Mouse (Mus musculus) inflammation-experienced regulatory T-cells, adult 6 months (primary cell): ENCODE results near the gene Olfr1212. TPM values are rescaled to one million over a fixed set of nuclear protein-coding genes. Genes with fewer than 3 reads are reported as not detected.

ENCODE experiments used
- ATAC-seq: one replicate; pipeline ENCODE4 v1.8.0; 2017
- polyA plus RNA-seq, 3 experiments: library from polyadenylated mRNA; unstranded; fragments of 100-300 nt; shearing (Covaris generic); gene quantifications; one replicate each; pipeline ENCODE4 v1.2.1; 2017

Gene Olfr1212
- not detected for polyA plus RNA-seq

GRCm38 (mm10) chr2:88953669-88954068 lies at the start of gene Olfr1212:
Olfr1212 (plus strand) TSS chr2:88953969.
- no peak for ATAC-seq

GRCm38 (mm10) chr2:88915057-88915456 lies 38.7 kb upstream of the Olfr1212 start, which contains the start of gene Olfr1209:
Olfr1209 (minus strand) TSS chr2:88915157.
- no peak for ATAC-seq

- no peak for ATAC-seq
Observed at GRCm38 (mm10) chr2:88938011-88938410, 15.8 kb upstream of the Olfr1212 start, which contains the start of gene Olfr1211. Olfr1211 (minus strand) TSS chr2:88938111.

GRCm38 (mm10) chr2:88980181-88980580 lies 26.4 kb downstream of the Olfr1212 start, which contains the start of gene Gm13762:
Gm13762 (minus strand) TSS chr2:88980281.
- no peak for ATAC-seq

GRCm38 (mm10) chr2:88992553-88992952 lies 38.8 kb downstream of the Olfr1212 start, which contains the start of gene Olfr1214:
Olfr1214 (minus strand) TSS chr2:88992653.
- no peak for ATAC-seq

GRCm38 (mm10) chr2:89006873-89007272 lies 53.1 kb downstream of the Olfr1212 start, which contains the start of gene Olfr1215:
Olfr1215 (minus strand) TSS chr2:89006973.
- ATAC-seq = no peak

Other genes with a start within 250 kb of the Olfr1212 start
- gene Olfr1196, start 249.4 kb upstream of the Olfr1212 start, polyA plus RNA-seq = not detected
- gene Olfr1197, start 221.6 kb upstream of the Olfr1212 start, polyA plus RNA-seq = not detected
- not detected for gene Olfr1198, start 202.6 kb upstream of the Olfr1212 start, polyA plus RNA-seq
- not detected for gene Olfr1199, start 193.5 kb upstream of the Olfr1212 start, polyA plus RNA-seq
- not detected for gene Olfr1200, start 183.5 kb upstream of the Olfr1212 start, polyA plus RNA-seq
- not detected for gene Olfr1201, start 160.9 kb upstream of the Olfr1212 start, polyA plus RNA-seq
- gene Olfr1202, start 139.5 kb upstream of the Olfr1212 start, polyA plus RNA-seq = not detected
- not detected for gene Olfr1205, start 124.2 kb upstream of the Olfr1212 start, polyA plus RNA-seq
- not detected for gene Olfr1204, start 104.7 kb upstream of the Olfr1212 start, polyA plus RNA-seq
- gene Olfr1206, start 90.7 kb upstream of the Olfr1212 start, polyA plus RNA-seq = under 1 TPM in 1 of 3 experiments, not detected in 2; 0.62 TPM
- not detected for gene Olfr1208, start 51.7 kb upstream of the Olfr1212 start, polyA plus RNA-seq
- gene Olfr1209, start 38.8 kb upstream of the Olfr1212 start, polyA plus RNA-seq = not detected
- not detected for gene Olfr1211, start 15.9 kb upstream of the Olfr1212 start, polyA plus RNA-seq
- not detected for gene Gm13762, start 26.3 kb downstream of the Olfr1212 start, polyA plus RNA-seq
- not detected for gene Olfr1214, start 38.7 kb downstream of the Olfr1212 start, polyA plus RNA-seq
- not detected for gene Olfr1215, start 53.0 kb downstream of the Olfr1212 start, polyA plus RNA-seq
- gene Olfr1216, start 64.4 kb downstream of the Olfr1212 start, polyA plus RNA-seq = not detected
- gene Olfr1217, start 78.1 kb downstream of the Olfr1212 start, polyA plus RNA-seq = not detected
- not detected for gene Olfr1218, start 107.2 kb downstream of the Olfr1212 start, polyA plus RNA-seq
- not detected for gene Olfr1219, start 129.5 kb downstream of the Olfr1212 start, polyA plus RNA-seq
- gene Olfr1220, start 152.9 kb downstream of the Olfr1212 start, polyA plus RNA-seq = not detected
- not detected for gene Olfr1221, start 163.3 kb downstream of the Olfr1212 start, polyA plus RNA-seq
- not detected for gene Olfr1222, start 179.1 kb downstream of the Olfr1212 start, polyA plus RNA-seq
- not detected for gene Olfr1223, start 197.6 kb downstream of the Olfr1212 start, polyA plus RNA-seq
- gene Olfr1224-ps1, start 210.1 kb downstream of the Olfr1212 start, polyA plus RNA-seq = not detected
- under 1 TPM in 1 of 3 experiments, not detected in 2; 0.13 TPM for gene Olfr1225, start 220.7 kb downstream of the Olfr1212 start, polyA plus RNA-seq
- gene Olfr1226, start 246.1 kb downstream of the Olfr1212 start, polyA plus RNA-seq = not detected